Mouse (Mus musculus) hindbrain, embryonic 12.5 days (tissue): Measurements from ENCODE around the gene Tbcb. TPM values are rescaled to one million over a fixed set of nuclear protein-coding genes. Genes with fewer than 3 reads are reported as not detected.
"Not testable (repeated sequence)": the region's sequence is repeated elsewhere in the genome, so short reads cannot be mapped to it uniquely, and the experiment has no call there.

Experiments
- ATAC-seq: fragments of 200-750 bp; cut with Nextera tagmentation; 2 replicates; pipeline ENCODE4 v1.8.0; 2017; ENCODE audit warnings: moderate TSS enrichment; ENCODE audit not compliant: low FRiP score
- H3K27ac ChIP-seq: fragments of 300-500 bp; sonication (generic); 2 replicates; pipeline ENCODE4 v1.5.1; 2016; ENCODE audit warnings: mild to moderate bottlenecking
- H3K27me3 ChIP-seq: fragments of 300-500 bp; sonication (generic); 2 replicates; pipeline ENCODE4 v1.6.1; 2016; ENCODE audit warnings: mild to moderate bottlenecking
- H3K36me3 ChIP-seq: fragments of 300-500 bp; sonication (generic); 2 replicates; pipeline ENCODE4 v1.6.1; 2016; ENCODE audit warnings: mild to moderate bottlenecking
- H3K4me1 ChIP-seq: fragments of 300-500 bp; sonication (generic); 2 replicates; pipeline ENCODE4 v1.6.1; 2016
- H3K4me2 ChIP-seq: fragments of 300-500 bp; sonication (generic); replicated peaks from 2 replicates; pipeline ENCODE4 v1.6.1; 2016; ENCODE audit warnings: mild to moderate bottlenecking
- H3K4me3 ChIP-seq: fragments of 300-500 bp; sonication (generic); 2 replicates; pipeline ENCODE4 v1.5.1; 2016; ENCODE audit warnings: mild to moderate bottlenecking
- H3K9ac ChIP-seq: fragments of 300-500 bp; sonication (generic); 2 replicates; pipeline ENCODE4 v1.6.1; 2016; ENCODE audit warnings: mild to moderate bottlenecking, moderate library complexity
- H3K9me3 ChIP-seq: fragments of 300-500 bp; sonication (generic); replicated peaks from 2 replicates; pipeline ENCODE4 v1.6.1; 2016; ENCODE audit warnings: mild to moderate bottlenecking
- WGBS: fragments of 180-500 bp; shearing (Covaris S2); methylation state at CpG from one replicate; pipeline ENCODE4 v1.1.7; 2016; 5-methylcytosine and 5-hydroxymethylcytosine counted together
- polyA plus RNA-seq: library from polyadenylated mRNA; unstranded; fragments of >200 nt; fragmentation: Nextera tagmentation; extraction: Ambion mirVana; gene quantifications from 2 replicates; pipeline ENCODE4 v1.2.1, GENCODE M21; 2016

The Tbcb gene
- polyA plus RNA-seq, 1 experiment from 2014 or later = 275 TPM

DNA sequence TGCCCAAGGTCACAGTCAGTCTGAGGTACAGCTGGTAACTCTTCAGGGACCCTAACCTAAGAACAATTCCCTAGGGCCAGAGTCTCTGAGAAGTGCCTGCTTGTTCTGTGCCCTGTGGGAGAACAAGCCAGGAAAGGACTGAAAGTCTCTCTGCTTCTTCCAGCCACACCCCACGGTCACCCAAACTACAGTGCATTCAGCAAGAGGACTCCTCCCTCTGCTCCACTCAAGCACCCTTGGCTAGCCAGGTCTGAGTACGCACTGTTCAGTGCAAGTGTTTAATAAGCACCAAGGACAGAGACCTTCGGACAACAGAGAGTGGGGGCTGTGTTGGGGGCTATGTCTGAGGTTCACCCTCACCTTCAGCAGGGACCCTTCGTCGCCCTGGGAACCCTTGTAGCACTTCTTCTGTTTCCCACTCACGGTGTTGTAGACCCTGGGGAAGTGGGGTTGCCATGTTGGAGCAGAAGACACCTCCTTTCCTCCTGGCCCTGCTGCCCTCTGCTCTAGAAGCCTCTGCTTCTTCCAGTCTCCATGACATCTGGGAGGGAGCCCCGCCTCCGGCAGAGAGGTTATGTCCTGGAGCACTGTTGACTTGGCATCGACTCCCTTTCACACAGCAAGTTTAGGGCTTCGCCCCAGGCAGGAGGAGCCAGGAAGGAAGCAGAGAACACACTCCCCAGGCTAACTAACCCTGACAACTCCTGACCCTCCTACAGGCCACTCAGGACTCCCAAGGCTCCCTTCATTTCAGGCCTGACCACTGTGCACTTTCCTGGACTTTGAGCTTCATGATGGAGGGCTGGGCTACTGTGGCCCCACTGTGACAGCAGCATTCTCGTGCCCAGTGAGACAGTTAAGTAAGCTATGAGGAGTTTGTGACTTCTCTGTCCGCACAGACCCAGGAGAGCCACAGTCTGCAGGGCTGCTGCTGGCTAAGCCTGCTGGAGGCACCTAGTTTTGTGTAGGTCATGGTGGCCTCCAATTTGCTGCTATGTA, 20.2 kb upstream of the Tbcb start:
- WGBS = 88% methylated on average over 12 of the region's 12 CpGs

DNA sequence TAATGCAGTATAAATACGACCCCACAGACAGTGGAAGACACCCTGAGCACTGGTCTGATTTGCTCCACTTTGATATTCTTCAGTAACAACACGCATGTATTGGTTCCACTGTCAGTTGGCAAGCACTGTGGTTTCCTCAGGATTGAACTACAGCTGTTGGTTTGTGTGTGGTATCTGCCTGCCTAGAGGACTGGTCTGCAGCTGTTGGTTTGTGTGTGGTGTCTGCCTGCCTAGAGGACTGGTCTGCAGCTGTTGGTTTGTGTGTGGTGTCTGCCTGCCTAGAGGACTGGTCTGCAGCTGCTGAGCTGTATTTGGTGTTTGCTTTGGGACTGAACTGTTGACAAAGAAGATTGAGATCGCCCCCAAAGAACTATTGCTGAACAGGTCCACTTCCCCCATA, 5.3 kb upstream of the Tbcb start:
- ATAC-seq, H3K27ac ChIP-seq: not testable (repeated sequence)

More for the DNA sequence above, 20.2 kb upstream of the Tbcb start:
- no peaks in the 10 kb centered on the region for H3K4me1 ChIP-seq
- ATAC-seq = no peak
- no peak overlapping the region for H3K4me2 ChIP-seq
- H3K9me3 ChIP-seq = no peaks in the 10 kb centered on the region
- no peak overlapping the region for H3K4me3 ChIP-seq
- no peaks in the 10 kb centered on the region for H3K27me3 ChIP-seq
- H3K27ac ChIP-seq = no peak overlapping the region
- H3K9ac ChIP-seq = no peak overlapping the region
- H3K36me3 ChIP-seq = peaks cover 17% of the 10 kb centered on the region

DNA sequence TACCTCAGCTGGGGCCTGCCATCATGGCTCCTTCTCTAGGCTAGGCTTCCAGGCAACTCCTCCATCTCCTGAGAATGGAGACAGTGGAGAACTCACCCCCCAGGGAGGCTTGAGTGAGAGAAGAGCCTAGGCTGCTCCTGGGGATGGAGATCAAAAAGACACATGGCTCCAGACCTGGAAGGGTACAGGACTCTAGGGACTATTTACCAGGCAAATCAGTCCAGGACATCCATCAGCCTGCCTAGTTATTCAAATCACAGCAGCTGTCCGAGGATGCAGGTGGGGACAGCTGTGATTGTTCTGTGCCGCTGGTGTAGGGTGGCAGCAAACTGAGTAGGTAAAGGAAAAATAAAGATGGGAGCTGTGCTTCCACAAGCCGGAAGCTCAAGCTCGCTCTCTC, 3.6 kb upstream of the Tbcb start, which contains the start of gene Ovol3:
TSS of gene Ovol3 (minus strand) at position 101 of the 400 bp plus-strand sequence.
- Histone ChIP-seq H3K4me2 (no peak within 1 kb of the TSS), H3K27ac (no peak within 1 kb of the TSS), H3K9ac (no peak within 1 kb of the TSS), H3K27me3 (no peaks in the 10 kb centered on the region), H3K4me1 (peaks cover 16% of the 10 kb centered on the region), H3K4me3 (no peak within 1 kb of the TSS), H3K9me3 (no peaks in the 10 kb centered on the region), H3K36me3 (peaks cover 25% of the 10 kb centered on the region; the same call in 1 of the 2 replicates)
- 89% methylated on average over 4 of the region's 4 CpGs for WGBS
- ATAC-seq = no peak

More for the DNA sequence above, 5.3 kb upstream of the Tbcb start:
- 90% methylated on average over 3 of the region's 3 CpGs for whole genome bisulfite sequencing
- H3K4me3 ChIP-seq, H3K9me3 ChIP-seq, H3K4me2 ChIP-seq, H3K27me3 ChIP-seq, H3K9ac ChIP-seq: not testable (repeated sequence)
- Histone ChIP-seq H3K36me3 (peaks cover 34% of the 10 kb centered on the region), H3K4me1 (peaks cover 10% of the 10 kb centered on the region)

DNA sequence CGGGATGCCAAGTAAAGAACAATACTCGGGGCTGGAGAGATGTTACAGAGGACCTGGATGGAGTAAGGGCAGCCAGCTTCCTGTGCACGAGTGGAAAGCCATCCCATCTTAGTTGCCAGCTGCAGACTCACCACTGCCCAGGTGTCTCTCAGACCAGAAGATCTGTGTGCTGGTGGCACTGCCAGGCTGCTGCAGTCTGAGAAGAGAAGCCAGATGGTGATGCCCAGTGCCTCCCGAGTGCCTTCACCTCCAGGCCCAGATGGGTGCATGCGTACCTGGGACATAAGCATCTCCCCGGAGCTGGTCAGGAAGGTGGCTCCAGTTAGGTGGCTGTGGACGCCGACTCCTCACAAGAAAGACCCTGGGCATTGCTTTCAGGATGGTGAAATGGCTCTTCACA, 3.0 kb upstream of the Tbcb start:
- no peaks in the 10 kb centered on the region for H3K27me3 ChIP-seq
- no peak overlapping the region for H3K27ac ChIP-seq
- WGBS = 93% methylated on average over 8 of the region's 8 CpGs
- H3K9ac ChIP-seq = no peak overlapping the region
- H3K36me3 ChIP-seq = peaks cover 19% of the 10 kb centered on the region; the same call in 1 of the 2 replicates
- no peak for ATAC-seq
- H3K9me3 ChIP-seq = no peaks in the 10 kb centered on the region
- H3K4me1 ChIP-seq = peaks cover 19% of the 10 kb centered on the region
- H3K4me2 ChIP-seq = no peak overlapping the region
- no peak overlapping the region for H3K4me3 ChIP-seq

DNA sequence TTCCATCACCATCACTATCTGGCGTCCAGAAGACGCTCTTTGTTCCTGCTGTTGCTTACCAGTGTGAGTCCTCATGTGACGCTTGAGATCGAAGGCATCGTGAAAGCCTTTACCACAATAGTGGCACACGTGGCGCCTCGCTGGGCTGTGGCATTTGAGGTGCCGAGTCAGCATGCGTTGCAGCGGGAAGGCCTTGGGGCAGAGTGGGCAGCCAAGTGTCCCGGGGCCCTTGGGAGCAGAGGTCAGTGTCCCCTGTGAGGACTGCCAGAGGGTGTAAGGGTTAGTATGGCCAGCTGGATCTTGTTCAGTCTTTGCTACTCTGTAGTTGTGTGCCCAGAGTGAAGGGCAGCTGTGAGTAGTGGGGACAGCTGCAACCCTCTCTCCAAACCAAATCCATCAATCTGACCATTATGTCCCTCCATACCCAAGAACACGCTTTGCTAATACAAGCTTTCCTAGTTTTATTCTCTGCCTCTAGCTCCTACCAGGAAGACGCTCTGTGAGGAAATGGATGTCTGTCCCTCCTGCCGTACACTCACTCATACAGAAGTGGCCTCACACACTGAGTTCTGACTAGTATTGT, 2.3 kb upstream of the Tbcb start:
- Histone ChIP-seq H3K27me3 (no peaks in the 10 kb centered on the region), H3K9me3 (no peaks in the 10 kb centered on the region), H3K4me1 (peaks cover 19% of the 10 kb centered on the region), H3K27ac (no peak overlapping the region), H3K4me3 (no peak overlapping the region), H3K36me3 (peaks cover 19% of the 10 kb centered on the region; the same call in 1 of the 2 replicates), H3K9ac (no peak overlapping the region), H3K4me2 (no peak overlapping the region)
- ATAC-seq = no peak
- 92% methylated on average over 15 of the region's 15 CpGs for WGBS

DNA sequence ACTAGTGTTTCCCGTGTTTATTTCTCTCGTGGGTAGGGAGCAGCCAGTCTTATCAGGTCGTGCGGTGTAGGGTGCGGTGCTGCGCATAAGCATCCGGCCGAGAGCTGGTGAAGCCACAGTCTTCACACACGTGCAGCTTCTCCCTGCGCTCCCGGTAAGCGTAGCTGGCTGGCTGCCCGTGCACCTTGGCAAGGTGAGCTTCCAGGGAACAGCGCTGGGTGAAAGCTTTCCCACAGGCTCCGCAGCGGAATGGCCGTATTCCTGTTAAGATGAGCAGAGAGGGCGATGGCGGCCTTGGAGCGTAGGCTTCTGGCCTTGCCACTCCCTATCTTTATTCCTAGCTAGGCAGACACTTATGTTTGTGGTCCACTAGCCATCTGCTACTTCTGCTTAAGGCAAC, 1.3 kb upstream of the Tbcb start:
- H3K9ac ChIP-seq = no peak overlapping the region

DNA sequence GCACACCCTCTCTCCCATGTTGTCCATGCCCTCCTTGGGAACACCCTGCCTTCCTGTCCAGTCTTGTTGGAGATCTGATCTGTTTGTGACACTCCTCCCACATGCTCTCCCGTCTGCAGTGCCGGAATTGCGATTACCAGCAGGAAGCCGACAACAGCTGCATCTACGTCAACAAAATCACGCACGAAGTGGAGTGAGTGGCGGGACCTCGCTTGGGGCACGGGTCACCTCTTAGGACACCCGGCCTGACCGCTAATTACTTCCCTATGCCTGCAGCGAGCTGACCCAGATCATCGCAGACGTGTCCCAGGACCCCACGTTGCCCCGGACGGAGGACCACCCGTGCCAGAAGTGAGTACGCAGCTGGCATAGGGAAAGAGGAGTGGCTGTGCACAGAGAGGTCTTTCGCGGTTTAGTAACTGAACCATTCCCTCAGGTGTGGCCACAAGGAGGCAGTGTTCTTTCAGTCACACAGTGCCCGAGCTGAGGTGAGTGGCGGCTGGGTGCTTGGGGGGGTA, 618 bp upstream of the Tbcb start:
- no peaks in the 10 kb centered on the region for H3K9me3 ChIP-seq
- peak overlapping the region; percentile 62 for H3K4me2 ChIP-seq
- ATAC-seq = peak; percentile 3
- peak overlapping the region; percentile 96 for H3K27ac ChIP-seq
- H3K4me1 ChIP-seq = peaks cover 19% of the 10 kb centered on the region
- H3K9ac ChIP-seq = peak overlapping the region; percentile 79
- H3K27me3 ChIP-seq = no peaks in the 10 kb centered on the region
- H3K4me3 ChIP-seq = peak overlapping the region; percentile 70
- peaks cover 25% of the 10 kb centered on the region; the same call in 1 of the 2 replicates for H3K36me3 ChIP-seq
- 4% methylated on average over 24 of the region's 24 CpGs for WGBS

More for the DNA sequence above, 1.3 kb upstream of the Tbcb start:
- Histone ChIP-seq H3K4me3 (peak overlapping the region; percentile 70; the same call in 1 of the 2 replicates), H3K4me1 (peaks cover 19% of the 10 kb centered on the region), H3K4me2 (peak overlapping the region; percentile 62), H3K9me3 (no peaks in the 10 kb centered on the region), H3K27ac (no peak overlapping the region), H3K36me3 (peaks cover 19% of the 10 kb centered on the region; the same call in 1 of the 2 replicates), H3K27me3 (no peaks in the 10 kb centered on the region)
- 91% methylated on average over 20 of the region's 20 CpGs for WGBS
- ATAC-seq = no peak

DNA sequence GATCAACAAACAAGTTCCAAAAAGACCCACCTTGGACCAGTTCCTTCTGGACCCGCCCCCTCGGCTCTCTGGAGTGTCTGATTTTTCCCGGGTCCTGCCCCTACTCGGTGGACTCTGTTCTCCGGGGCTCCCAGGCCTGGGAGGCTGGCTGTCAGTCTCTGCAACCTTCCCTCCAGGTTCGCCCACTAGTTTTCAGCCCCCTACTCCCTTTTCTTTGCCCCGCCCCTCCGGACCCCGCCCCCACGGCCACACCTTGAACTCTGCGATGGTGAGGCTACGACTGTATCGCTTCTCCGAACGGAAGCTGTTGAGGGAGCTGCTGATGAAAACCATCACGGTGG, 774 bp downstream of the Tbcb start:
- H3K27ac ChIP-seq = peak overlapping the region; percentile 96
- WGBS = 0% methylated on average over 16 of the region's 16 CpGs
- ATAC-seq = no peak
- H3K4me3 ChIP-seq = peak overlapping the region; percentile 70
- H3K4me1 ChIP-seq = peaks cover 19% of the 10 kb centered on the region
- H3K27me3 ChIP-seq = no peaks in the 10 kb centered on the region
- peaks cover 37% of the 10 kb centered on the region for H3K36me3 ChIP-seq
- peak overlapping the region; percentile 68 for H3K9ac ChIP-seq
- no peaks in the 10 kb centered on the region for H3K9me3 ChIP-seq
- H3K4me2 ChIP-seq = peak overlapping the region; percentile 81

DNA sequence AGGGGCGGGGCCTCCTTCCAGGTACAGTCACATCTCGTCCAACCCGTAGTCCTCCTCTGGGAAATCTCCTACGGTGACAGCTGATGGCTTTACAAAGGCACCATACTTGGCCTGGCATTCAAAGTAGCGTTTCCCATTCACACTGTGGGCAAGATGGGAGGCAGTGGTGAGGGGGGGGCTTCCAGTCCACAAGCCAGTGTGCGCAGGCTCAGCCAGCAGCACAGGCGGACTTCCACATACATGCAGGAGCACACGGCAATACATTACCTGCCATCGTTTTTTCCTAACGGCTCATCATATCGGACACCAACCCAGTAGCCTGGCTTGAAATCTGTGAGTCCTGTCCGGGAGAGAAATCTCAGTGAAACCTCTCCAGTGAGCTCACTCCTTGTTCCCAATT, 7.9 kb downstream of the Tbcb start:
- WGBS = 96% methylated on average over 12 of the region's 12 CpGs
- Histone ChIP-seq H3K36me3 (peaks cover 53% of the 10 kb centered on the region), H3K4me3 (no peak overlapping the region), H3K4me1 (peaks cover 5% of the 10 kb centered on the region), H3K27ac (no peak overlapping the region), H3K9ac (no peak overlapping the region), H3K9me3 (no peaks in the 10 kb centered on the region), H3K27me3 (no peaks in the 10 kb centered on the region), H3K4me2 (no peak overlapping the region)
- no peak for ATAC-seq

DNA sequence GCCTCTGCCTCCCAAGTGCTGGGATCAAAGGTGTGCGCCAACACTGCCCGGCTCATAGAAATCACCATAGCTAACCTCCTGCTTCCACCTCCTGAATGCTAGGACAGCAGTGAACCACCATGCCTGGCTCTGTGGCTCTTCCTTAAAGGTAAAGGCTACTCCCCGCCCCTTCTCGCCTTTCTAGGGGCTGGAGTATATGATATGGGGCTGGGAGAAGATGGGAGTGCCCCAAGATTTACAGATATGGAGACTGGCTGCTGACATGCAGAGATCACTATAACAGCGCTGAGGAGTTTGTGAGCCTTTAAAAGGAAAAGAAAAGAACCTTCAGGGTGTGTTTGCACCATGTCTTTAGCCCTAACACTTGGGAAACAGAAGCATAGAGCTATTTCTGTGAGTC, 9.9 kb downstream of the Tbcb start:
- Histone ChIP-seq H3K27me3 (no peaks in the 10 kb centered on the region), H3K9ac (no peak overlapping the region), H3K4me1 (peaks cover 9% of the 10 kb centered on the region), H3K4me2 (no peak overlapping the region), H3K27ac (no peak overlapping the region), H3K4me3 (no peak overlapping the region), H3K9me3 (no peaks in the 10 kb centered on the region), H3K36me3 (peaks cover 43% of the 10 kb centered on the region)
- ATAC-seq = no peak
- 96% methylated on average over 5 of the region's 5 CpGs for WGBS

DNA sequence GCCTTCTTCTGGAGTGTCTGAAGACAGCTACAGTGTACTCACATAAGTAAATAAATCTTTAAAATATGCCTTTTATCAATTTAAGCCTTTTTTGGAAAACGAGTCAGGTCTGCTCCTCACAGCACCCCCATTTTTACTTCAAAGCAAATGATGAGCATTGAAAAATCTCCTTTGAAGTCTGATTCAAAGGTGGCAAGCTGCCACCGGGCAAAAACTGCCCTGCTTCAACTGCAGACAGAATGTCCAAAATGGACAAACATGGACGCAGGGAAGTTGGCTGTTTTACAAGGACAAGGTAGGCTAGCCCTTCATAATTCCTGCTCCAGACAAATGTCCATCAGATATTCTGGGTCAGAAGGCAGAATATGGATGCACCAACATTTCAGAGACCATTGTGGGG, 10.6 kb downstream of the Tbcb start:
- H3K9me3 ChIP-seq = no peaks in the 10 kb centered on the region
- peaks cover 36% of the 10 kb centered on the region for H3K36me3 ChIP-seq
- no peak overlapping the region for H3K4me2 ChIP-seq
- no peak overlapping the region for H3K4me3 ChIP-seq
- no peak for ATAC-seq
- H3K9ac ChIP-seq = no peak overlapping the region
- 82% methylated on average over 3 of the region's 3 CpGs for WGBS
- H3K4me1 ChIP-seq = peaks cover 11% of the 10 kb centered on the region
- H3K27ac ChIP-seq = no peak overlapping the region
- no peaks in the 10 kb centered on the region for H3K27me3 ChIP-seq

DNA sequence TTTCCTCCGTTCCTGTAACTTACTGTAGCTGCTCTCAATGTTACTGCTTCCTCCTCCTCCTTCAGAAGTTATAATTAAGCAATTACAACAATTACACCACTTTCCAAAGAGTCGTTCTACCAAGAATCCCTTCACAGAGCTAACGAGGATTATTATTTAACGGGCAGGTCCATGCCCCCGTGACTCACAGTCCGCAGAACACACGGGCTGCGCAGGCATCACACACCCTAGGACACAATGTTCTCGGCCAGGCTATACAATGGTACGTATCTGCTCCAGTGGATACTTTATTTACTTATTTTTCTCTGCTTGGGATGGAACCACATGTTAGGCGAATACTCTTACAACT, 12.1 kb downstream of the Tbcb start:
- H3K4me3 ChIP-seq = peak overlapping the region; percentile 40
- peaks cover 12% of the 10 kb centered on the region for H3K4me1 ChIP-seq
- H3K36me3 ChIP-seq = peaks cover 21% of the 10 kb centered on the region
- H3K9me3 ChIP-seq = no peaks in the 10 kb centered on the region
- H3K27ac ChIP-seq = no peak overlapping the region
- H3K27me3 ChIP-seq = no peaks in the 10 kb centered on the region
- H3K9ac ChIP-seq = peak overlapping the region; percentile 67
- H3K4me2 ChIP-seq = peak overlapping the region; percentile 87
- ATAC-seq = no peak
- 27% methylated on average over 11 of the region's 11 CpGs for WGBS
